Mouse (Mus musculus) frontal cortex, postnatal 14 days (tissue): ENCODE data around the gene Mptx2.
"Not testable (repeated sequence)": the region's sequence is repeated elsewhere in the genome, so short reads cannot be mapped to it uniquely, and the experiment has no call there.

Experiments
- DNase-seq, 2 experiments: peaks; one replicate each; pipeline ENCODE4 v3.0.0; 2022; ENCODE audit warnings: low spot score in 2 of 2

Mptx2 gene

GRCm38 (mm10) chr1:173277677-173278076 lies at the start of gene Mptx2:
Gene Mptx2, minus strand, starts transcription at chr1:173277777.
- no peak for DNase-seq

DNA sequence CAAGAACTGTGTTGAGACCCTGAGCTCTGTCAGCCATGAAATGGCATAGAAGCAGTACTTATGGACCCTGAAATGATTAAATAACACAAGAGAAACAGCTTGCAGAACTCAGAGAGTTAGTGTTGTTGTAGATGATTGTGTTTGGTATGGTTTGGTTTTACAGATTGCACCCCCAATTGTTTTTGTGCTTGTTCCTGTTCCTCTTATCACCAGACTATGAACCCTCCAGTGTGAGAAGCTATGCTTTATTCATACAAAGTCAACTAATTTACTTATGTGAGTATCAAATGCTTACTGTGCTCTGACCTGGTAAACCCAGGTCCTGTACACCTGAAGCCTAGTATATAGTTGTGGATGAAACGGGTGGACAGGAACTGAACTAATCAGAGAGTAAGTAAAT lies 49.0 kb upstream of the Mptx2 start:
- no peak for DNase-seq

DNA sequence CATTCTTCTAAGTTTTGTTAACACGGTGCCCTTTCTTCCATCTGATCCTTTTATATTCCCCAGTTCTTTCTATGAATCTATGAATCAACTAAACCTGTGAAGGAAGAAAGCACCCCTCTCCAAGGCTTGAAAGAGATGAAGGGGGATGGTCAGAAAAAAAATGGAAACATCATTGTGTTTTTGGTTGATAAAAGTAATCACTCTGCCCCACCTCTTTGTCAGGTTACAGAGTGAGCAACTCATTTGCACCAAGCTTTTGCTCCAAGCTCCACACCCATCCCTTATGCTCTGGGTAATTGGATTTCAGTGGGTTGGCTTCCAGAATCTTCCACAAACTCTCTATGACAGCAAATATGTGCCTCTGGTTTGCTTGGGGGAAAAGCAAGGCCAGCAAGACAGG lies 47.8 kb upstream of the Mptx2 start:
- DNase-seq, result no peak

GRCm38 (mm10) chr1:173324961-173325360 lies 47.4 kb upstream of the Mptx2 start:
- DNase-seq, result no peak

GRCm38 (mm10) chr1:173323839-173324585 lies 46.4 kb upstream of the Mptx2 start:
- no peak for DNase-seq

- no peak for DNase-seq
Observed at GRCm38 (mm10) chr1:173322249-173322627, 44.7 kb upstream of the Mptx2 start.

GRCm38 (mm10) chr1:173321593-173322248 lies 44.1 kb upstream of the Mptx2 start:
- DNase-seq, result no peak

GRCm38 (mm10) chr1:173317925-173318477 lies 40.4 kb upstream of the Mptx2 start:
- DNase-seq, result no peak

- no peak for DNase-seq
Observed at GRCm38 (mm10) chr1:173315725-173316124, 38.1 kb upstream of the Mptx2 start.

GRCm38 (mm10) chr1:173313535-173314050 lies 36.0 kb upstream of the Mptx2 start:
- DNase-seq, result not testable (repeated sequence)

- not testable (repeated sequence) for DNase-seq
Observed at GRCm38 (mm10) chr1:173302795-173303194, 25.2 kb upstream of the Mptx2 start.

DNA sequence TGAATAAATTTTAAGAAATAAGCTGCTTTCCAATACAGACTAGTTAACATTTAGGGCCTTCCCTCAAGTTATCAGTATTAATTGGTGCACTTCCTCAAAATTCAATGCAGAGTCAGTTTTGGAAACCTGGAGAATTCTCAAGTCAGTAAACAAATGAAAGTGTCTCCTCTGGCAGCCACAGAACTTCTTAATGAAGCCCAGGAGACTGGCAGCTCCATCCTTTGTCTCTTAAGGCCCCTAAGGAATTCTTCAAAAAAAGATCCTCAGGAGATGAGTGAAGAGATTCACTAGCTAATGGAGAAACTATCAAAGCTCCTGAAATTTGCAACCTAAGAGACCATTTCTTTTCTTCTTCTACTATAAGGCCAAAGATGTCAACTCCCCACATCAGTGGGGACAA lies 11.9 kb downstream of the Mptx2 start, which contains the start of gene Olfr418:
Gene Olfr418, plus strand, starts transcription at position 301 of the 400 bp plus-strand sequence.
- DNase-seq, result no peak

DNA sequence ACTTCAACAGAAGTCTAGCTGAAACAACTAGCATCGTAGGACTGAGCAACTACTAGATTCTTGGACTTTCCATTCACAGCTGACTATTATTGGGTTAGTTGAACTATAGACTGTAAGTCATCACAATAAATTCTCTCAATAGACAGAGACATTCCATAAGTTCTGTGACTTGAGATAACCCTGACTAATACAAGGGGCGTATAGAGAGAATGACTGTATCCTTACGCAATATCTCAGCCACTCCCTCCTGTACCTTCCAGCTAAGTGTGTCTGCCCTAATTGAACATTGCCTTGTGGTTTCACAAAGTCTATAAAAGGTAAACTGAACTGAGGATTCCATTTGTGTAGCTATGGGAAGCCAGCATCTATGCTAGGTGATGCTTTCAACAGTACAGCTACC lies 27.7 kb downstream of the Mptx2 start:
- DNase-seq, result no peak

DNA sequence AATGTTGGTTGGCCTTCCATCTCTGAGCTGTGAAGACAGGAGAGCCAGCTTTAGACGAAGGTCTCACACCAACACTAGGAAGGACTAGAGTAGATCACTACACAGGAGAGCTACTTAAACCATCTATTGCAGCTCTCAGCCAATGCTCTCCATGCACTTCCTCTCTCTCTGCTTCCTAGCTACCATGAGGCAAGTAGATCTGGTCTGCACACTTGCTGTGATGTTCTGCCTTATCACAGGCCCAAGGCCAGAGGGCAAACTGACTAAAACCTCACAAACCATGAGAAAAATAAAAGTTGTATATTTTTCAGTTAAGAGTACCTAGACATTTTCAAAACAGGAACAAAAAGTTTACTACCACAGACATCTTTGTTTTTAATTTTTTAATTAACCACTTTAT lies 40.6 kb downstream of the Mptx2 start:
- DNase-seq, result not testable (repeated sequence)

GRCm38 (mm10) chr1:173227081-173227480 lies 50.5 kb downstream of the Mptx2 start, which contains the start of gene Fcer1a:
Gene Fcer1a, minus strand, starts transcription at chr1:173227214.
- no peak for DNase-seq
